In the genomic region with DNA sequence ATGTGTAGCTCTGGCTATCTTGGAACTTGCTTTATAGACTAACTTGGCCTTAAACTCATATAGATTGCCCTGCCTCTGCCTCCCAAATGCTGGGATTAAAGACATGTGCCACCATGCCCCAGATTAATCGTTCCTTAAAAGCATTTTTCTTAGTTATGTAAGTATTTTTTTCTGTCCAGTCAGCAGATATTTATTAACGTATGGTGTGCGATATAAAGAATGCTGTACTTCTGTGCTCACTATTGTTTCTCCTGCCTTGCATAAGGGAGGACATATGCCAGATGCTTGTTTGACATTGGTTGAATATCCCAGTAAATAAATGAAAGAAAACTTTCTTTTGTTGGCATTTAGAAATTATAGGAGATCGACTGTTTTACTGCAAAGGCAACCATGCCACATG, we compare ENCODE assay signal across 17 mouse cellular contexts. TPM values are rescaled to one million over a fixed set of nuclear protein-coding genes. Genes with fewer than 3 reads are reported as not detected.
"Had no signal": no experiment of that assay in that cellular context is flagged by ENCODE, and none has a peak within 500 bp of the region (broad histone marks: within the 10 kb centered on the region; RNA-seq: fewer than 3 reads in every experiment).

No protein-coding gene starts in this region.

- H3K9ac ChIP-seq: neural tube, embryonic 13.5 days; neural tube, embryonic 15.5 days; stomach, embryonic 15.5 days had no signal

- H3K27ac ChIP-seq: neural tube, embryonic 13.5 days; neural tube, embryonic 15.5 days; stomach, embryonic 15.5 days; stomach, postnatal 0 days had no signal

- H3K36me3 ChIP-seq: stomach, embryonic 15.5 days had no signal

- H3K9me3 ChIP-seq: neural tube, embryonic 13.5 days; neural tube, embryonic 15.5 days; stomach, embryonic 15.5 days had no signal

- H3K27me3 ChIP-seq: neural tube, embryonic 13.5 days; neural tube, embryonic 15.5 days; stomach, embryonic 15.5 days had no signal

- DNase-seq: retina, postnatal 1 day; right cerebral cortex, adult 18-20 months; right cerebral cortex, postnatal 14 days; right cerebral cortex, postnatal 25 days; right cerebral cortex, postnatal 4 days; spleen, adult 18-20 months; thymus, adult 18-20 months; thymus, adult 2 months; thymus, postnatal 14 days; thymus, postnatal 25 days; thymus, postnatal 36 days; thymus, postnatal 4 days had no signal

- H3K4me3 ChIP-seq: neural tube, embryonic 13.5 days; neural tube, embryonic 15.5 days; stomach, embryonic 15.5 days had no signal

- H3K4me2 ChIP-seq: neural tube, embryonic 13.5 days; neural tube, embryonic 15.5 days; stomach, embryonic 15.5 days had no signal

RNA-seq across cellular contexts. Expression of a gene that starts 5.0 kb away (rescaled TPM):
- total RNA-seq: neutrophil, adult 5-6 weeks had no signal
